Mouse (Mus musculus): ENCODE results near the gene Prr15. TPM values are rescaled to one million over a fixed set of nuclear protein-coding genes. Genes with fewer than 3 reads are reported as not detected.

The Prr15 gene
- polyA plus RNA-seq, 1 experiment from 2014 or later = 14.4 TPM

DNA sequence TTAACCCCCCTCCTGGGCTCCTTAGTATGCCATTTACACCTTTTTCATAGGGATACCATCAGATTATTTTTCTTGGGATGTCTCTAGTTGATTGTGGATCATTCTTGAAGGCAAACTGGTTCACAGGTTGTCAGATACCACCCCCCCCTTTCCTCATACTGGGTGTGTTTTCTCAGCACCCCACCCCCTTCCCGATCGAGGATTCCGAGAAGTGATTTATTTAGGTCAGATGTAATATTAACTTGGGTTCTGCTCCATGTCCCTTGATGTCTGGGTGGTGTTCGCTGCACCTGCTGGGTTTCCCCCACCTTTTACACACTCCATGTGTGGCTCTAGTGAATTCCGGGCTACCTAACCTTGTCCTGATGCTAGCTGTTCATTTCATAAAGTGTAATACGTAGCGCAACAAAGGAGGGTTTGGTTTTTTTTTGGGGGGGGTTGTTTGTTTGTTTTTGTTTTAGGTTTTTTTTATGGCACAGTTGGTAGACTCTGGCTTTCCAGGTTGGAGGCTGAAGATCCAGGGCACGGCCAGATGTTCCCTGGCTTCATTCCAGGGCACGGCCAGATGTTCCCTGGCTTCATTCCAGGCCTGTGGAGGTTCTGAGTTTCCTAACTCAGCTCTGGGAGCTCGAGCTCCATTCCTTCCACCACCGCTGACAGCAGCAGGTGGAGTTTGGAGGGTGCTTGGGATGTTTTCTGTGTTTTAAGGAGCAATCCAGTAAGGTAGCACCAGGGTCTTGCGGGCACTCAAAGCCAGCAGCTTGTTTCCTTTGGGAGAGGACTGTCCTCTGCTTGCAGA lies 37.1 kb downstream of the Prr15 start:
- Histone ChIP-seq H3K9me3 (no peaks in the 10 kb centered on the region), H3K27ac (replicated peaks) (no peak overlapping the region), H3K27me3 (replicated peaks) (no peaks in the 10 kb centered on the region), H3K9ac (no peak overlapping the region), H3K4me2 (no peak overlapping the region), H3K4me3 (no peak overlapping the region), H3K36me3 (no peaks in the 10 kb centered on the region), H3K4me1 (peaks cover 9% of the 10 kb centered on the region)
- WGBS = 74% methylated on average over 12 of the region's 12 CpGs
- no peak for ATAC-seq (ENCODE audit: extremely low read depth, insufficient number of reproducible peaks, low FRiP score, low TSS enrichment)

DNA sequence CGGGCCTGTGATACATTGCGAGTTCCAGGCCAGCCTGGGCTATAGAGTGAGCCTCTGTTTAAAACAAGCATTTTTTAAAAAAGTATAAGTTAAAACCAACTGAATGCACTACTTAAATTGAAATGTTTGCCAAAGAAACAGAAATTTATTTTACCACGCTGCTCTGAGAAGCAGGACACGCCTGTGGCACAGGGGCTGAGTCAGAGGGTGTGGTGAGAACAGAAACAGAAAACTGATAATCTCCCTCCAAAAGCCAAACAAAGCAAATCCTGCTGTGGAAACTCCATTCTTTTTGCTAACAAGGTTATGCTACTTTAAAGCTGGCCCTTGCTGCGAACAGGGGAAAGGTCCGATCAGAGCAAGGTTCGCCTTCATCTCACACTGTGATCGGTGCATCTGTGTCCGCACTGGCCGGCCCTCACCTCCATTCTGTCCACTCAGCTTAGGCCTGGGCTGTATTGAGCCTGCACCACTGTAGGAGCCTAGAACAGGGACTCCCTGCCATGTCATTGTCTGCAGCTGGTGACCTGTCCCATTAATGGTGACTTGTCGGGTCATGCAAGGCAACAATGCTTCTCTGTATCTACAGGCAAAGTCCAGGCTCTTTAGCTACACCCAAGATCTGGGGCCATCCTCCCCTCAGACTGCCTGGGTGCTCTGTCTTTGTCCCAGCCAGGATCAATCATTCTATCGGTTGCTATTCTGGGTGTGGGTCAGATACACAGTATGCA lies 38.9 kb downstream of the Prr15 start:
- no peak overlapping the region for H3K4me2 ChIP-seq
- no peak for ATAC-seq (ENCODE audit: extremely low read depth, insufficient number of reproducible peaks, low FRiP score, low TSS enrichment)
- H3K27me3 ChIP-seq (replicated peaks) = no peaks in the 10 kb centered on the region

DNA sequence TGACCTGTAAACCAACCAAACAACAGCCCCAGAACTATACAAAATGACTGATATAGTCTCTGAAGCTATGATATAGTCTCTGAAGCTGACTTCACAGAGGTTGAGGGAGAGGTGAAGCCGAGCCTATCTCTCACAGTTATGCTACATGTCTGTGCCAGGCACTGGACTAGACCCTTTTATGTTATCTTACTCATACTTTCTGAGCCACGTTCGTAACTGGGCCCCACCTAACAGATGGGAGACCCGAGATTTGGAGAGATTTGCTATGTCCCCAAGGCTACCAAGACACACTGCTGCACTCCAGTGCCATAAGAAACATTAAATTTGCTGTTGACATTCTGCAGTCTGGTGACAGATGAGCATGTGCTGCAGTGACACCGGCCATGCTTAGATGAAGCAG lies 41.0 kb downstream of the Prr15 start:
- no peaks in the 10 kb centered on the region for H3K9me3 ChIP-seq
- H3K4me2 ChIP-seq = no peak overlapping the region
- no peaks in the 10 kb centered on the region for H3K36me3 ChIP-seq
- H3K9ac ChIP-seq = no peak overlapping the region
- H3K27me3 ChIP-seq (replicated peaks) = no peaks in the 10 kb centered on the region
- 59% methylated on average over 5 of the region's 5 CpGs for WGBS
- H3K4me1 ChIP-seq = peaks cover 16% of the 10 kb centered on the region
- no peak for ATAC-seq (ENCODE audit: extremely low read depth, insufficient number of reproducible peaks, low FRiP score, low TSS enrichment)
- H3K27ac ChIP-seq (replicated peaks) = no peak overlapping the region
- H3K4me3 ChIP-seq = no peak overlapping the region

More for the DNA sequence above, 38.9 kb downstream of the Prr15 start:
- H3K9ac ChIP-seq = no peak overlapping the region
- H3K27ac ChIP-seq (replicated peaks) = peak overlapping the region; percentile 65
- no peaks in the 10 kb centered on the region for H3K9me3 ChIP-seq
- H3K4me1 ChIP-seq = peaks cover 12% of the 10 kb centered on the region
- no peak overlapping the region for H3K4me3 ChIP-seq
- 79% methylated on average over 12 of the region's 12 CpGs for WGBS
- H3K36me3 ChIP-seq = no peaks in the 10 kb centered on the region

DNA sequence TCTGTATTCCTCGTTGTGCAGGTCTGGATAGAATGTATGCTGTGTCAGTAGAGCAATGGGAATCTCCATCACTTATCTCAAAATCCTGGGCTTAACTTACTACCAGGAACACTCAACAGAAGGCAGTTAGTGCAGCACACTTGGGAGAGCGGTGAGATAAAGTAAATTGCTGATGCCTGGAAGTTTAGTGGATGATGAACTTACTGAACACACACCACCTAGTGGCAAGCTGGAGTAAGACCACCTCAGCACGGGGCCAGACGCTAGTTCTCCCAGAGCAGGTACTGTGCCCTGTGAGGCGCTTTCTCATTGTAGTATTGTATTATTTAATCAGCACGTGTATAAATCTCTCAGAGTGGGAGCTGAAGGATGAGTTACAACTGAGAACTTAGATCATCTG lies 42.4 kb downstream of the Prr15 start:
- WGBS = 10% methylated on average over 6 of the region's 6 CpGs
- Histone ChIP-seq H3K27ac (replicated peaks) (no peak overlapping the region), H3K9me3 (no peaks in the 10 kb centered on the region), H3K4me3 (no peak overlapping the region), H3K9ac (no peak overlapping the region), H3K36me3 (no peaks in the 10 kb centered on the region), H3K27me3 (replicated peaks) (no peaks in the 10 kb centered on the region), H3K4me1 (peaks cover 25% of the 10 kb centered on the region), H3K4me2 (peak overlapping the region; percentile 47)
- no peak for ATAC-seq (ENCODE audit: extremely low read depth, insufficient number of reproducible peaks, low FRiP score, low TSS enrichment)

DNA sequence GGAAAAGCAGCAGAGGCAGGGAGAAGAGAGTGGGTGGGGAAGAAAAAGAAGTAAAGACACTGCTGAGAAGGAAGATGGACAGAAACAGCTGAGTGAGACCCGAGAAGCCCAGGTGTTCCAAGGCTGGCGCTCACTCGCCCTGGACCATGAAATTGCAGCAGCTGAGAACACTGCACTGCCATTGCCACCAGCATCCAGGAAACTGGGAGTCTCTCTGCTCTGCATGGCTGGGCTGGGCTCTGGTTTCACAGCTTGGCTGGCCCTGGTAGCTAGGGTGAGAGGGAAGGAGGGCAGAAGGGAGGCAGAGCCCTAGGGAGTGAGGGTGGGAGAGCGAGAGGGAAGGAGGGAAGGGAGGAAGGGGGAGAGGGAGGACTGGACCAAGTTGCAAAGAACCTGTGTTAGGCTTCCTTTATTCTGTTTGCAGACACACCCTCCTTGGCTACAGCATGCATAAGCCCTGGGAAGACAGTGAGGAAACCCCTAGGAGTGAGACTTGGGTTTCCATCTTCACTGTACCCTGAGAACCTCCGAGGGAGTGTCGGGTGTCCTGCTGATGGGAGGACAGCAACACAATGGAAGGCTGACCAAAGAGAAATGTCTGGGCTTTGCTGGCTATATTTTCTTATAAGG lies 44.4 kb downstream of the Prr15 start:
- ATAC-seq (ENCODE audit: extremely low read depth, insufficient number of reproducible peaks, low FRiP score, low TSS enrichment) = no peak
- Histone ChIP-seq H3K27me3 (replicated peaks) (no peaks in the 10 kb centered on the region), H3K36me3 (no peaks in the 10 kb centered on the region), H3K9me3 (no peaks in the 10 kb centered on the region), H3K27ac (replicated peaks) (no peak overlapping the region), H3K4me1 (peaks cover 21% of the 10 kb centered on the region), H3K9ac (no peak overlapping the region), H3K4me3 (no peak overlapping the region), H3K4me2 (no peak overlapping the region)
- 59% methylated on average over 6 of the region's 6 CpGs for WGBS

DNA sequence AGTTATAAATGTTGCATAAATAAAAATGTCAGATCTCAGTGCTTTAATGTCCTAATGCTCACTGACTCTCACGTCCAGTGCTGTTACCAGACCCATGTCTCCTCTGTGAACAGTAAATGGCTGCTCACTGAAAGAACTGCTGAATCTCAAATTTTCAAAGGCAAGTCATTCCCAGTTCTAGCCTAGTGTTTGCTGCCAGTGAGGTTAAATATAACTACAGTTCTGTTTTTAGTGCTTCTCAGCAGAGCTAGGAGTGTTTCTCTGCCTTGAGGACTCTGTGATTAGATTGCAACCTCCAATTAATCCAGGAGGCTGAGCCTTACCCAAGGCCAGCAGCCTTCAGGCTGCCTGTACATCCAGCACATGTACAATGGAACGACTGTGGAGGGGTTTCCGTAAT lies 46.2 kb downstream of the Prr15 start:
- peak overlapping the region; percentile 10 for H3K27ac ChIP-seq (replicated peaks)
- H3K9me3 ChIP-seq = no peaks in the 10 kb centered on the region
- H3K4me1 ChIP-seq = peaks cover 21% of the 10 kb centered on the region
- no peak overlapping the region for H3K4me2 ChIP-seq
- H3K9ac ChIP-seq = no peak overlapping the region
- no peak for ATAC-seq (ENCODE audit: extremely low read depth, insufficient number of reproducible peaks, low FRiP score, low TSS enrichment)
- WGBS = 55% methylated on average over 3 of the region's 3 CpGs
- H3K4me3 ChIP-seq = no peak overlapping the region
- H3K27me3 ChIP-seq (replicated peaks) = no peaks in the 10 kb centered on the region
- H3K36me3 ChIP-seq = no peaks in the 10 kb centered on the region

DNA sequence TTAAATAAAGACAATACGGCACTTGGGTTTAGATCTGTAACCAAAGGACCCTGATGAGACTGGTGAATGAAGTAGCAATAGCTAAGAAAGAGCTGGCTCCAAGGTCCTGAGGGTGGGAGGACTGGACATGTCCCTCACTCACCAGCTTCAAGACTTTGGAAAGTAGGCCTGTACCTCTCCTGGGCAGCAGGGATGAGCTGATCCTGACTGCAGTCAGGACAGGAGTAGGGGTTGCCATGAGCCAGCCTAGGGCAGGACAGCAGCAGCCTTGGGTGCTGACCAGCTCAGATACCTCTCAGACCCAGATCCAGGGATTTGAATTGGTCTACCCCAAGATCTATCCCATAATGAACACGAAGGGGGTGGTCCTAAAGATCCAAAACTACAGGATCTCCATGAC lies 53.7 kb downstream of the Prr15 start:
- no peak for ATAC-seq (ENCODE audit: extremely low read depth, insufficient number of reproducible peaks, low FRiP score, low TSS enrichment)
- no peaks in the 10 kb centered on the region for H3K9me3 ChIP-seq
- H3K4me2 ChIP-seq = no peak overlapping the region
- H3K4me1 ChIP-seq = no peaks in the 10 kb centered on the region
- H3K27ac ChIP-seq (replicated peaks) = no peak overlapping the region
- H3K4me3 ChIP-seq = no peak overlapping the region
- no peaks in the 10 kb centered on the region for H3K27me3 ChIP-seq (replicated peaks)
- H3K9ac ChIP-seq = no peak overlapping the region
- no peaks in the 10 kb centered on the region for H3K36me3 ChIP-seq
- 60% methylated on average over 2 of the region's 2 CpGs for WGBS

Other genes starting within 250 kb of the Prr15 start
- 4.4 and 4.5 TPM in 2 replicates for gene Wipf3, start 103.8 kb downstream of the Prr15 start, polyA plus RNA-seq (2015; fragmentation: Nextera tagmentation; extraction: Ambion mirVana)
- gene Scrn1, start 240.7 kb downstream of the Prr15 start, polyA plus RNA-seq (2015; fragmentation: Nextera tagmentation; extraction: Ambion mirVana) = 9.5 and 13.0 TPM in 2 replicates

All from heart, embryonic 13.5 days (tissue).